Mouse (Mus musculus): Measurements from ENCODE around the gene Scmh1. TPM values are rescaled to one million over a fixed set of nuclear protein-coding genes. Genes with fewer than 3 reads are reported as not detected.

Scmh1 gene
- total RNA-seq, 4 experiments from 2014 or later: 48.4 to 55.5 (median 53.9) TPM

- DNase-seq (ENCODE audit: low spot score in 2 of 2): no peak
Measured at GRCm38 (mm10) chr4:120405806-120406638, 941 bp downstream of the Scmh1 start.

GRCm38 (mm10) chr4:120406639-120407273 is 1.7 kb downstream of the Scmh1 start:
- DNase-seq (ENCODE audit: low spot score in 2 of 2): no peak

GRCm38 (mm10) chr4:120418053-120418452 is 13.0 kb downstream of the Scmh1 start:
- DNase-seq (ENCODE audit: low spot score in 2 of 2): no peak

- no peak for DNase-seq (ENCODE audit: low spot score in 2 of 2)
Measured at GRCm38 (mm10) chr4:120420193-120420592, 15.1 kb downstream of the Scmh1 start.

GRCm38 (mm10) chr4:120420685-120421084 is 15.6 kb downstream of the Scmh1 start:
- peak; percentile 66 to 68 for DNase-seq (ENCODE audit: low spot score in 2 of 2)

- no peak for DNase-seq (ENCODE audit: low spot score in 2 of 2)
Measured at GRCm38 (mm10) chr4:120430601-120431000, 25.5 kb downstream of the Scmh1 start.

- no peak for DNase-seq (ENCODE audit: low spot score in 2 of 2)
Measured at GRCm38 (mm10) chr4:120432599-120433373, 27.7 kb downstream of the Scmh1 start.

- DNase-seq (ENCODE audit: low spot score in 2 of 2): no peak
Measured at GRCm38 (mm10) chr4:120461741-120462140, 56.7 kb downstream of the Scmh1 start.

- DNase-seq (ENCODE audit: low spot score in 2 of 2): no peak
Measured at GRCm38 (mm10) chr4:120472946-120473345, 67.9 kb downstream of the Scmh1 start.

GRCm38 (mm10) chr4:120487707-120488106 is 82.6 kb downstream of the Scmh1 start:
- no peak for DNase-seq (ENCODE audit: low spot score in 2 of 2)

GRCm38 (mm10) chr4:120506955-120507354 is 101.9 kb downstream of the Scmh1 start:
- no peak for DNase-seq (ENCODE audit: low spot score in 2 of 2)

- DNase-seq (ENCODE audit: low spot score in 2 of 2): no peak
Measured at GRCm38 (mm10) chr4:120511203-120511602, 106.1 kb downstream of the Scmh1 start.

- no peak for DNase-seq (ENCODE audit: low spot score in 2 of 2)
Measured at GRCm38 (mm10) chr4:120514366-120514765, 109.3 kb downstream of the Scmh1 start.

GRCm38 (mm10) chr4:120516491-120516890 is 111.4 kb downstream of the Scmh1 start:
- no peak for DNase-seq (ENCODE audit: low spot score in 2 of 2)

GRCm38 (mm10) chr4:120516907-120517306 is 111.8 kb downstream of the Scmh1 start:
- no peak for DNase-seq (ENCODE audit: low spot score in 2 of 2)

- no peak for DNase-seq (ENCODE audit: low spot score in 2 of 2)
Measured at GRCm38 (mm10) chr4:120517335-120517734, 112.3 kb downstream of the Scmh1 start.

GRCm38 (mm10) chr4:120521761-120522160 is 116.7 kb downstream of the Scmh1 start:
- DNase-seq (ENCODE audit: low spot score in 2 of 2): no peak

- DNase-seq (ENCODE audit: low spot score in 2 of 2): no peak
Measured at GRCm38 (mm10) chr4:120522351-120522750, 117.3 kb downstream of the Scmh1 start.

GRCm38 (mm10) chr4:120523092-120523491 is 118.0 kb downstream of the Scmh1 start:
- DNase-seq (ENCODE audit: low spot score in 2 of 2): no peak

GRCm38 (mm10) chr4:120528171-120528570 is 123.1 kb downstream of the Scmh1 start:
- no peak for DNase-seq (ENCODE audit: low spot score in 2 of 2)

GRCm38 (mm10) chr4:120531986-120532385 is 126.9 kb downstream of the Scmh1 start, which contains the start of gene Slfnl1:
Gene Slfnl1, plus strand, starts transcription at chr4:120532231.
- DNase-seq (ENCODE audit: low spot score in 2 of 2): no peak

- DNase-seq (ENCODE audit: low spot score in 2 of 2): no peak
Measured at GRCm38 (mm10) chr4:120538664-120539063, 133.6 kb downstream of the Scmh1 start.

Data from gastrocnemius, adult 8-10 months (tissue).